ENCODE assay signal across 9 mouse cellular contexts in genomic region chr15:99031388-99031675, GRCm38 (mm10). TPM values are rescaled to one million over a fixed set of nuclear protein-coding genes. Genes with fewer than 3 reads are reported as not detected.
DNase-seq lines count a peak whose midpoint lies in the region; ATAC-seq and TF ChIP-seq lines count a peak whose summit lies in the region.
"Had no signal": no experiment of that assay in that cellular context is flagged by ENCODE, and none has a peak within 500 bp of the region (broad histone marks: within the 10 kb centered on the region; RNA-seq: fewer than 3 reads in every experiment).

No protein-coding gene starts in this region.

- H3K9me3 ChIP-seq in lung, embryonic 14.5 days (ENCODE audit: low read depth, low read length) = no peaks in the 10 kb centered on the region
- H3K9me3 ChIP-seq in hindbrain, embryonic 11.5 days (ENCODE audit: control insufficient read depth, low read length) = no peaks in the 10 kb centered on the region
- H3K9me3 ChIP-seq in midbrain, embryonic 14.5 days (ENCODE audit: control insufficient read depth, low read length) = no peaks in the 10 kb centered on the region

- peak overlapping the region; percentile 79 for H3K4me2 ChIP-seq in lung, embryonic 14.5 days
- peak overlapping the region; percentile 63 for H3K4me2 ChIP-seq in hindbrain, embryonic 11.5 days (replicated peaks; ENCODE audit: low read depth, low read length)
- peak overlapping the region; percentile 59; the same call in 1 of the 2 replicates for H3K4me2 ChIP-seq in midbrain, embryonic 14.5 days (ENCODE audit: low read length)

- ATAC-seq in lung, embryonic 14.5 days (ENCODE audit: insufficient read depth) = no peak
- no peak for ATAC-seq in hindbrain, embryonic 11.5 days (ENCODE audit: low FRiP score)
- ATAC-seq in midbrain, embryonic 14.5 days (ENCODE audit: low FRiP score, low TSS enrichment) = no peak
- ATAC-seq in cerebellum, adult (ENCODE audit: insufficient number of reproducible peaks, low FRiP score, low TSS enrichment) = no peak

- DNase-seq in lung, embryonic 14.5 days = no peak
- DNase-seq in lung, postnatal 4 days = no peak
- no peak for DNase-seq in hindbrain, embryonic 11.5 days (ENCODE audit: low spot score)
- no peak for DNase-seq in midbrain, embryonic 14.5 days
- no peak for DNase-seq in layer of hippocampus, adult 8-10 months (ENCODE audit: low spot score in 2 of 2)
- DNase-seq: retina, postnatal 1 day had no signal

- no peak for TF ChIP-seq CTCF in lung, embryonic 14.5 days (IDR thresholded peaks at IDR 0.05; ENCODE audit: low read depth)

- 71% methylated on average over 4 of the region's 4 CpGs for WGBS in lung, embryonic 14.5 days
- 77% methylated on average over 4 of the region's 4 CpGs for WGBS in hindbrain, embryonic 11.5 days
- WGBS in midbrain, embryonic 14.5 days = 84% methylated on average over 4 of the region's 4 CpGs

- H3K9ac ChIP-seq in lung, embryonic 14.5 days = peak overlapping the region; percentile 80
- no peak overlapping the region for H3K9ac ChIP-seq in hindbrain, embryonic 11.5 days (ENCODE audit: low read depth, low read length)
- no peak overlapping the region for H3K9ac ChIP-seq in midbrain, embryonic 14.5 days (replicated peaks; ENCODE audit: low read length)

- no peaks in the 10 kb centered on the region for H3K27me3 ChIP-seq in lung, embryonic 14.5 days (ENCODE audit: insufficient read depth, low read length)
- peaks cover 6% of the 10 kb centered on the region for H3K27me3 ChIP-seq in hindbrain, embryonic 11.5 days (ENCODE audit: control insufficient read depth, insufficient read depth, low read length)
- H3K27me3 ChIP-seq in midbrain, embryonic 14.5 days (ENCODE audit: control insufficient read depth, insufficient read depth, low read length) = peaks cover 4% of the 10 kb centered on the region; the same call in 1 of the 2 replicates

- peak overlapping the region; percentile 73 for H3K4me3 ChIP-seq in lung, embryonic 14.5 days (ENCODE audit: low read depth, low read length)
- H3K4me3 ChIP-seq in brown adipose tissue, adult 24 weeks (ENCODE audit: insufficient read depth, low read depth, low read length) = peak overlapping the region; percentile 75
- H3K4me3 ChIP-seq in hindbrain, embryonic 11.5 days (ENCODE audit: low read depth, low read length) = peak overlapping the region; percentile 51
- no peak overlapping the region for H3K4me3 ChIP-seq in midbrain, embryonic 14.5 days (replicated peaks; ENCODE audit: low read depth, low read length)

- H3K36me3 ChIP-seq in lung, embryonic 14.5 days (ENCODE audit: insufficient read depth) = peaks cover 25% of the 10 kb centered on the region
- no peaks in the 10 kb centered on the region for H3K36me3 ChIP-seq in hindbrain, embryonic 11.5 days (ENCODE audit: control insufficient read depth, insufficient read depth, low read length)
- no peaks in the 10 kb centered on the region for H3K36me3 ChIP-seq in midbrain, embryonic 14.5 days (ENCODE audit: control insufficient read depth, insufficient read depth, low read length)

- H3K27ac ChIP-seq in lung, embryonic 14.5 days (ENCODE audit: low read depth) = no peak overlapping the region
- no peak overlapping the region for H3K27ac ChIP-seq in brown adipose tissue, adult 24 weeks (replicated peaks; ENCODE audit: low read depth, low read length)
- H3K27ac ChIP-seq in hindbrain, embryonic 11.5 days (ENCODE audit: low read depth, low read length) = no peak overlapping the region
- no peak overlapping the region for H3K27ac ChIP-seq in midbrain, embryonic 14.5 days (replicated peaks; ENCODE audit: low read depth, low read length)

- H3K4me1 ChIP-seq in lung, embryonic 14.5 days (ENCODE audit: insufficient read depth) = peaks cover 17% of the 10 kb centered on the region
- H3K4me1 ChIP-seq in brown adipose tissue, adult 24 weeks (ENCODE audit: control insufficient read depth, insufficient read depth, insufficient read length, low read length) = 0 out of 2 replicates have a peak, but pooled peaks cover 2% of the 10 kb centered on the region
- H3K4me1 ChIP-seq in hindbrain, embryonic 11.5 days (replicated peaks; ENCODE audit: control insufficient read depth, insufficient read depth, low read length) = 0 out of 2 replicates have a peak, but pooled peaks cover 5% of the 10 kb centered on the region
- peaks cover 16% of the 10 kb centered on the region for H3K4me1 ChIP-seq in midbrain, embryonic 14.5 days (ENCODE audit: control insufficient read depth, insufficient read depth, low read length)

RNA-seq across cellular contexts. Expression of gene Tuba1c, which starts 1.6 kb away (rescaled TPM):
- polyA plus RNA-seq in lung, embryonic 14.5 days (2014; fragmentation: Nextera tagmentation; extraction: Ambion mirVana) = 224 and 232 TPM in 2 replicates
- 10.3 and 28.1 TPM in 2 replicates for polyA plus RNA-seq in brown adipose tissue, adult 24 weeks (2012; ENCODE audit: insufficient read depth, insufficient read length, missing spikeins)
- polyA plus RNA-seq in hindbrain, embryonic 11.5 days (2014; fragmentation: Nextera tagmentation; extraction: Ambion mirVana) = 93.2 and 95.2 TPM in 2 replicates
- polyA plus RNA-seq in midbrain, embryonic 14.5 days (2014; fragmentation: Nextera tagmentation; extraction: Ambion mirVana) = 13.5 and 24.8 TPM in 2 replicates
- 10 to 100 TPM; 47.7 to 64.5 (median 52.7) TPM for total RNA-seq in layer of hippocampus, adult 8-10 months (2022)

RNA-seq across cellular contexts. Expression of gene Prph, which starts 23.6 kb away (rescaled TPM):
- 0.91 and 1.8 TPM in 2 replicates for polyA plus RNA-seq in lung, embryonic 14.5 days (2014; fragmentation: Nextera tagmentation; extraction: Ambion mirVana)
- polyA plus RNA-seq in brown adipose tissue, adult 24 weeks (2012; ENCODE audit: insufficient read depth, insufficient read length, missing spikeins) = not detected in 2 replicates
- polyA plus RNA-seq in hindbrain, embryonic 11.5 days (2014; fragmentation: Nextera tagmentation; extraction: Ambion mirVana) = 17.2 and 20.9 TPM in 2 replicates
- 11.7 and 15.5 TPM in 2 replicates for polyA plus RNA-seq in midbrain, embryonic 14.5 days (2014; fragmentation: Nextera tagmentation; extraction: Ambion mirVana)
- 1 to 10 TPM in 3 of 4 experiments, under 1 TPM in 1; 0.96 to 1.9 (median 1.4) TPM for total RNA-seq in layer of hippocampus, adult 8-10 months (2022)
- total RNA-seq: hematopoietic stem cell, adult 5-6 weeks had no signal

RNA-seq across cellular contexts. Expression of gene Troap, which starts 43.0 kb away (rescaled TPM):
- 33.4 and 35.1 TPM in 2 replicates for polyA plus RNA-seq in lung, embryonic 14.5 days (2014; fragmentation: Nextera tagmentation; extraction: Ambion mirVana)
- polyA plus RNA-seq in brown adipose tissue, adult 24 weeks (2012; ENCODE audit: insufficient read depth, insufficient read length, missing spikeins) = not detected in 2 replicates
- 19.1 and 22.9 TPM in 2 replicates for polyA plus RNA-seq in hindbrain, embryonic 11.5 days (2014; fragmentation: Nextera tagmentation; extraction: Ambion mirVana)
- polyA plus RNA-seq in midbrain, embryonic 14.5 days (2014; fragmentation: Nextera tagmentation; extraction: Ambion mirVana) = 3.9 and 4.9 TPM in 2 replicates
- under 1 TPM; 0.33 to 0.66 (median 0.46) TPM for total RNA-seq in layer of hippocampus, adult 8-10 months (2022)

RNA-seq across cellular contexts. Expression of gene C1ql4, which starts 56.3 kb away (rescaled TPM):
- not detected in 2 replicates for polyA plus RNA-seq in lung, embryonic 14.5 days (2014; fragmentation: Nextera tagmentation; extraction: Ambion mirVana)
- polyA plus RNA-seq in brown adipose tissue, adult 24 weeks (2012; ENCODE audit: insufficient read depth, insufficient read length, missing spikeins) = not detected in 2 replicates
- polyA plus RNA-seq in hindbrain, embryonic 11.5 days (2014; fragmentation: Nextera tagmentation; extraction: Ambion mirVana) = 10.2 and 12.4 TPM in 2 replicates
- 13.2 and 13.7 TPM in 2 replicates for polyA plus RNA-seq in midbrain, embryonic 14.5 days (2014; fragmentation: Nextera tagmentation; extraction: Ambion mirVana)
- total RNA-seq in layer of hippocampus, adult 8-10 months (2022) = under 1 TPM in 1 of 4 experiments, not detected in 3; 0.21 TPM
- total RNA-seq: hematopoietic stem cell, adult 5-6 weeks had no signal
